Mouse (Mus musculus) MEL-GATA-1-ER (cell line): ENCODE measurements around the gene Zfp750.

Experiments used
- DNase-seq: peaks from one replicate; pipeline ENCODE4 v3.0.0-alpha.2; 2012; ENCODE audit warnings: low read depth; ENCODE audit errors: extremely low read depth

The Zfp750 gene

DNA sequence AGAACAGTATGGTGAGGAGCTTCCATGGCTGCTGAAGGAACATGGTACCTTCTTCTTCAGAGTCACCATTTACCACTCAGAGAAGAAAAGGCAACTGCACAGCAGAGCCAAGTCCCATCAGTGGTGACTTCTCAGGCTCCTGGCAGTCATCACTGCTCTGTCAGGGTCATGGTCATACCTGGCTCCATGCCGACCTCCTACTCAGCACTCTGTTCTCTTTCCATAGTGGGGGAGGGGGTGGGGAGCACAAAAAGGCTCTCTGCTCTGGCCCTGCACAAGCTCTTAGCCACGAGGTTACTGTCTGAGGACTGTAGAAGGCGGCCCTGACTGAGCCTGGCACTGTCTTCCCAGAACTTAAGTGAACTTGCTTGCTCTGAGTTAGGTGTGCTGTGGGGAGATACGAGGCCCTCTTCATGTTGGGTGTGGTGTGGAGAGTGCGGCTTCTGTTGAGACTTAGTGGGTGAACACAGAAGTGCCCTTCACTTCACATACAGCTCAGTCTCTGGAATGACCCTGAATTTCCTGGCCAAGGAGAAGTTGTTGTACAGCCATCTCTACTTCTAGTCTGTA, 24.2 kb upstream of the Zfp750 start:
- DNase-seq, result no peak

GRCm38 (mm10) chr11:121542471-121542870, 23.3 kb upstream of the Zfp750 start:
- DNase-seq, result no peak

DNA sequence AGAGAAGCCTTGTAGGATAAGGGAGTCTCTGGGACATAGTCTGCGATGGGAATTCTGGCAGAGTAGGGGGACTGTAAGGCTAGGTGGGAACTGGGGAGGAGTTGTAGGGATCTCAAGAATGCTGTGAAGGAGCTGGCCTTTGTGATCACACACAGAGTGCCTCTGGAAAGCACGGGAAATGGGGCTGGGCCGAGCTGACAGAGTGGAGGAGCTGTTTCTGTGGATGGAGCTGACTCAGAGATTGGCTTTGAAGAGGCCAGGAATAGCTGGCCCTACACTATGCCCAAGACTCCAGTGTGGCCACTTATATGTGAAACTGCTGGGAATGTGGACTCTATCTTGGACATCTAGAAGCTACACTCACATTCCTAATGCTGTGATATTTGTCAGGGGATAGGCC, 17.4 kb upstream of the Zfp750 start:
- no peak for DNase-seq

DNA sequence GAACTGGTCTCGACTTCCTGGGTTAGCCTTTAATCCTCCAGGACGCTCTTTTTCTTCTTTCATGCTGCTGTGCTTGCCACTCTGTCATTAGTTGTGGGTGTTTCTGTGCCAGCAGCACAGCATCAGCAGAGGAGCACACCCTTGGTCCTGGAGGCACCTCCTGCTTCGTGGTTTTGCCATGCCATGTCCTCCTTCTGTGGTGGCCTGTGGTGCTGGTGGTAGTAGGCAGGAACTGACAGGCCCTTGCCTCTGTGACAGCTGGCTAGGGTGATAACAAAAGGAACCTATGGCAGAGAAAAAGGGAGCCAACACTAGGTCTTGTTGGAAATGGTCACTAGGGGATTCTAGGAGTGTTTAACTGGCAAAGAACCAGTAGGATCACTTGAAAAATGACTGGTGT, 10.6 kb upstream of the Zfp750 start:
- no peak for DNase-seq

DNA sequence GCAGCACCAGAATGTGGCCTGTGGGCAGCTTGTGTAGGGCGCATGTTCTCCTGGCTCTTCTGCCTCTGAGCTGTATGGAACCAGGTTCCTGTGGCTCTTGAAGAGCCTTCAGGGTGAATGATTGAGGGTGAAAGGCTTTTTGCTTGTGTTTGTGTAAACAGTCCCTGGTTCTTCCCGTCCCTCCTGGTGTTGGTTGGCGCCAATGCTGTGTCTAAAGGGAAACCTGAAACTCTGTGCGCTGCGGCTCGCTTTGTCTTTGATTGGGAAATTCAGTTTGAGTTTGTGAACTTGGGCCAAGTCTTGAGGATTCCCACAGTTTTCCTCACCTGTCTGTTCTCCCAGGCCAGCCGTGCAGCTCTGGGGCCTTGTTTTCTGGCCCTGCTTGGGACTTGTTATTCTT, 5.1 kb upstream of the Zfp750 start:
- no peak for DNase-seq

GRCm38 (mm10) chr11:121522156-121522762, 3.1 kb upstream of the Zfp750 start:
- no peak for DNase-seq

- DNase-seq, result no peak
These were observed 1.6 kb upstream of the Zfp750 start for GRCm38 (mm10) chr11:121520761-121521160.

DNA sequence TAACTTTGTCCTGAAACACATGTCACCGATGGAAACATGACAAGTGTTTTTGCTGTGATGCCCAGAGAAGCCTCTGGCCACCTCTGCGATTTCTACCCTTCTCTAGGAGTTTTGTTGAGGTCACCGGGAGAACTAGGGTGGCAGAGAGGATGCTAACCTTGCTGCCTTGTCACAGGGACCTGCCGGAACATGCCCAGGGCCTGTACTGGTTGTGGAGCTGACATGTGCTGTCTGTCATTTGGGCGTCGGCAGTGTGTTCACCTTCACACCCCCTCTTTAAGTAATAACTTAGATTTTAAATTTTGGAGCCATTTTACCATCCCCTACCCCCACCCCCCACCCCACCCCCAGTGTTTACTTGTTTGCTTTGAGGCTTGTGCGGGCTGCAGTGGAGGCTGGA, 570 bp upstream of the Zfp750 start:
- DNase-seq, result no peak

DNA sequence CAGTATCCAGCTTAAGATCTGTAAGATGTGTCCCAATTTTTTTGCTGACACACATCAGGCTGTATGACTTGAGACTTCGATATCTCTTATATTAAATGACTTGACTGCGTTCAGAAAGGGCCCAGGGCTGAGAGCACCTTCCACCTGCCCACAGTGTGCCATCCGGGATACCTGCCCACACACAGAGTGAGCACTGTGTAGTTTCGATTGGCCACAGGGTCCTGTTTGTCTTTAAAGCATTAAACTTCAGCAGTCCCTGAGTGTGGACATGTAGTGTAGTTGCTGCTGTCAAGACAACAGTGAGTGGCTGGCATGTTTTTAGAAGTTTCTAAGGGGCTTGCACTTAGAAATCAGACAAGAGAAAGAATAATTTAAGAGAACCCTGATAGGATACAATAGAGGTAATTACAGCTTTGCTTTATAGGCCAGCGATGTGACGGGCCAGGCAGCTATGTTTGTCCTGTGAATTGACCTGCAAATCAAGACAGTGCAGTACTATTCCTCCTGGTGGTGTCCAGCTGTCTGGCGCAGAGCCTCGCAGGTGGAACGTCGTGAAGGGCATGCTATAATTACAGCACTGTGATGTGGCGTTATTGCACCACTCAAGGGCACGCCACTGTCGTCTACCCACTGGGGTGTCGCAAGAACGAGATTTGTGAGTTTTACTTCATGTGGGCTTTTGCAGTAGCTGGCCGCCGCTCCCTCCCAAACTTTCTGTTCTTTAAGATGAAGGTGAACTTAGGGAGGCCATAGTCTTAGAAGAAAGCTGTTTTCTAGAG, 1.3 kb downstream of the Zfp750 start:
- DNase-seq, result no peak

DNA sequence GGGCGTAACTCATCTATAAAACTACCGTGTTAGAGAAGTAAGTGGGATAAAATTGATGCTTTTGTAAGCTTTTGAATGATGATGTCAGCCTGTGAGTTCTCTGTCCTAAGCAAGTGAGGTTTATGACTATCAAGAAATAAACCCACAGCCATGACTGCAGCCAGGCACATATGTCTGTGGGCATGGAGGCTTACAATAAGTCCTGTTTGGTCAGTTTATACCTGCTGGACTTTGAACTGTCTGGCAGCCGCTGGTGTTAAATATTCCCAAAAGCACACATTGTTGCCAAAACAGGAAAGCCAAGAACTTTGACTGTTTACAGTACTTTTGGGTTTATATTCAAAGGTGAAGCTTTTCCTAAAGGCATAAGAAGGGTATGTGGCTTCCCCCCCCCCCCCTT, 2.2 kb downstream of the Zfp750 start:
- DNase-seq, result no peak

DNA sequence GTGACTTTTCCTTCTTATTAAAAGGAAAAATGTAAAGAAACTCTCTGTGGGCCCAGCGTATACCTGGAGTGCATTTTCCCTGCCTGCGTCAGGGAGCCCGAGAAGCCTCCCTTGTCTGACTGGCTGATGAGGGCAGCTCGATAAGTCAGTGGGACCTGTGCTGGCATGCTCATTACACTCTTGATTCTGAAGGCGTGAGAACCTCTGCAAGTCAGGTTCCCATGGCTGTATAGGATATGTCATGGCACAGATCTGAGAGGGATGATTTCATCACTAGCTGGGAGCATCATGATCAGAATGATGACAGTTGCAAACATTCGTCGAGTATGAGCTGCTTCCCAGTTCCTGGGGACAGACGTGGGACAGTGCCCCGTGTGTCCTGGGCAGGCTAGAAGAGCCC, 3.1 kb downstream of the Zfp750 start:
- no peak for DNase-seq

- DNase-seq, result no peak
These were observed 6.1 kb downstream of the Zfp750 start for GRCm38 (mm10) chr11:121512896-121513572.

DNA sequence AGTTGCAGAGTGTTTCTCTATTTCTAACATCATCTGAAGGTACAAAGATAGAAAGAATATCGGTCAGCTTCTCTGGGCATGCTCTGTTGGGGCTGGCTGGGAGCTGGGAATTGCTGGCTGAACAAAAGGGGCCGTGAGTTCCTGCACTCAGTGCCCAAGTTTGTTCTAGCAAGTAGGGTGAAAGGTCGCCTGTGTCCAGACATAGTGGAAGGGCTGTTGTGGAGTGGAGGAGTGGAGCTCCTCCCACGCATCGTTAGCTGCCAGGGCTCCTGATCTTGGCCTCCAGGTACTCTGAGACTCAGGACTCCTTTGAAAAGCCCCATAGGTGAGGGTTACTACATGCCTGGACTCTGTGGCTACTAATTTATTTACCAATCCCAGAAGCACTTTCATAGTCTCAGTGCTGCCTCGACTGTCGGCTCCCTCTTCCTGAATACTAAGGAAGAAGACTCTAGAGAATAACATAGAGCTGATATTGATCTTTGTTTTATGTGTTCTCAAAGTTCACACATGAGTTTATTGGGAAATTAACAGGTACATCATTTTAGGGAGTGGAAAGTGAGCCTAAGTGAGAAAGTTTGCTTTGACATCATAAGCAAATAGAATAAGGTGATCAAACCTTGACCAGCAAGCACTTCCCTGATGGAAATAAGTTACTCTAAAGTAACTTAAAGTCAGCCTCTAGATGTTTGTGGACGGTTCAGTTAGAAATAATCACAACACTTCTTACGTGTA, 8.5 kb downstream of the Zfp750 start:
- DNase-seq, result no peak

GRCm38 (mm10) chr11:121508478-121508877, 10.7 kb downstream of the Zfp750 start:
- DNase-seq, result no peak

DNA sequence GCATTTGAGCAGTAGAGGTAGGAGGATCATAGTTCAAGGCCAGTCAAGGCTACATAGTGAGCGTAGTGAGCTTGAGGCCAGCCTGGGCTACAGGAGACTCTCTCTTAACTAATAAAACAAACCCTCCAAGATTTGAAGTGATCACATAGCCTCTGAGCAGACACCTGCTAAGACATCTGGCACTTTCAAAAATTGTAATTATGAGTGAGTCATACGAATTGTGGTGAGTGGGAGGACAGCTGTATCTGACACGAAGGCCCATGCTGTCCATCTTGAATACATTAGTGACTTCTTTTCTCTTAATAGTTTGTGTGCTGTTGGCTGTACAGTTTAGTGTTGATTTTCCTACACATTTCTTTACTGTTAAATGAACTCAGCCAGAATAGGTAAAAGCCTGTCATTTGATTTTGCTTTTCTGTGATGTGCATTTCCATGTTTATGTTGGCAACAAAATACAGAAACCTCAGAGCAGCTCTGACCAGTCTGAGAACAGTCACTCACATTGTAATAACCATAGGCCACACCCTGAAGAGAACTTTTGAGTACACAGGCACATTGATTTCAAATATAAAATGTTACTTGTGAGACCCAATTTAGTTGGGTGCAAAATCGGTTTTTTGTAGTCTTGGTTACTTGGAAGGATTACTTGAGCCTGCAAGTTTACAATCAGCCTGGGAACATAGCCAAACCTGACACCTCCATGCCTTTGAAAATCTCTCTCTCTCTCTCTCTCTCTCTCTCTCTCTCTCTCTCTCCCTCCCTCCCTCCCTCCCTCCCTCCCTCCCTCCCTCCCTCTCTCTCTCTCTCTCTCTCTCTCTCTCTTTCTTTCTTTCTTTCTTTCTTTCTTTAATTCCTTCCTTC, 16.9 kb downstream of the Zfp750 start:
- DNase-seq, result no peak

- no peak for DNase-seq
These were observed 17.6 kb downstream of the Zfp750 start for GRCm38 (mm10) chr11:121501525-121501924.

- no peak for DNase-seq
These were observed 18.5 kb downstream of the Zfp750 start for GRCm38 (mm10) chr11:121500595-121500994.

GRCm38 (mm10) chr11:121490651-121491050, 28.5 kb downstream of the Zfp750 start:
- DNase-seq, result no peak

- DNase-seq, result peak; percentile 43
These were observed 33.3 kb downstream of the Zfp750 start for GRCm38 (mm10) chr11:121485882-121486281.

- DNase-seq, result no peak
These were observed 38.0 kb downstream of the Zfp750 start for GRCm38 (mm10) chr11:121481129-121481528.
